Mouse (Mus musculus) liver, embryonic 14.5 days (tissue): ENCODE data around the gene Cadm2. TPM values are rescaled to one million over a fixed set of nuclear protein-coding genes. Genes with fewer than 3 reads are reported as not detected.

Source experiments
- ATAC-seq: fragments of 200-750 bp; cut with Nextera tagmentation; 2 replicates; pipeline ENCODE4 v1.8.0; 2017; ENCODE audit warnings: moderate number of reproducible peaks, mild to moderate bottlenecking, moderate library complexity; ENCODE audit not compliant: insufficient read depth
- DNase-seq, 3 experiments: peaks; one replicate each; pipeline ENCODE4 v3.0.0-alpha.2; 2012 to 2013; ENCODE audit warnings: low read depth in 3 of 3, low spot score in 3 of 3
- H3K27ac ChIP-seq: fragments of 300-500 bp; sonication (generic); 2 replicates; pipeline ENCODE4 v1.5.1; 2014; ENCODE audit warnings: moderate library complexity, mild to moderate bottlenecking, control low read depth, inconsistent platforms
- H3K27me3 ChIP-seq: fragments of 300-500 bp; sonication (generic); 2 replicates; pipeline ENCODE4 v1.6.1; 2014; ENCODE audit warnings: mild to moderate bottlenecking, low read length, moderate library complexity; ENCODE audit not compliant: control insufficient read depth, insufficient read depth
- H3K36me3 ChIP-seq: fragments of 300-500 bp; sonication (generic); replicated peaks from 2 replicates; pipeline ENCODE4 v1.6.1; 2014; ENCODE audit warnings: low read depth; ENCODE audit not compliant: control insufficient read depth, insufficient read depth
- H3K4me1 ChIP-seq, 2 experiments: fragments of 200-500 bp in 1 of 2; fragments of 300-500 bp in 1 of 2; sonication (generic) in 1 of 2; replicated peaks; 2 replicates each; pipeline ENCODE4 v1.6.1; 2012 to 2014; ENCODE audit warnings: antibody characterized with exemption in 1 of 2, inconsistent platforms in 1 of 2, low read length in 1 of 2; ENCODE audit not compliant: control insufficient read depth in 2 of 2, insufficient read depth in 2 of 2
- H3K4me2 ChIP-seq: fragments of 300-500 bp; sonication (generic); 2 replicates; pipeline ENCODE4 v1.6.1; 2014; ENCODE audit warnings: low read depth, mild to moderate bottlenecking, control low read depth, moderate library complexity
- H3K4me3 ChIP-seq, 2 experiments: fragments of 200-500 bp in 1 of 2; fragments of 300-500 bp in 1 of 2; sonication (generic) in 1 of 2; 2 replicates each; pipeline ENCODE4 v1.5.1; 2012 to 2014; ENCODE audit warnings: low read depth in 2 of 2, low read length in 2 of 2, mild to moderate bottlenecking in 2 of 2, control low read depth in 1 of 2, inconsistent platforms in 1 of 2, moderate library complexity in 1 of 2; ENCODE audit not compliant: insufficient read depth in 1 of 2
- H3K9ac ChIP-seq: fragments of 300-500 bp; sonication (generic); replicated peaks from 2 replicates; pipeline ENCODE4 v1.6.1; 2014; ENCODE audit warnings: mild to moderate bottlenecking, control low read depth, moderate library complexity
- H3K9me3 ChIP-seq: fragments of 300-500 bp; sonication (generic); 2 replicates; pipeline ENCODE4 v1.6.1; 2016; ENCODE audit warnings: low read length, mixed read lengths; ENCODE audit not compliant: control insufficient read depth
- CTCF ChIP-seq: IDR thresholded peaks from 2 replicates; pipeline ENCODE4 v1.5.1; 2016; ENCODE audit warnings: antibody characterized with exemption, low read depth, control low read depth
- EP300 ChIP-seq: IDR thresholded peaks from 2 replicates; pipeline ENCODE4 v1.6.1; 2016; ENCODE audit warnings: antibody characterized with exemption, low read depth
- WGBS: fragments of 180-500 bp; shearing (Covaris S2); extraction: QIAGEN DNeasy Blood & Tissue Kit; methylation state at CpG from one replicate; pipeline ENCODE4 v1.1.7; 2014; ENCODE audit not compliant: insufficient replicate concordance; 5-methylcytosine and 5-hydroxymethylcytosine counted together
- polyA plus RNA-seq, 2 experiments: library from polyadenylated mRNA; depleted of rRNA in 1 of 2; stranded (reverse) in 1 of 2; unstranded in 1 of 2; fragments of >200 nt; fragmentation: Nextera tagmentation in 1 of 2; extraction: Ambion mirVana in 1 of 2; gene quantifications; 2 replicates each; pipeline versions ENCODE4 v1.2.1 to v1.2.3; 2012 to 2014

The Cadm2 gene
- polyA plus RNA-seq, 2 experiments = 0.06 TPM; not detected in 1

GRCm38 (mm10) chr16:67346621-67347290, 274.0 kb downstream of the Cadm2 start:
- no peaks in the 10 kb centered on the region for H3K4me1 ChIP-seq
- DNase-seq (no peak), ATAC-seq (no peak)
- no peaks in the 10 kb centered on the region for H3K27me3 ChIP-seq
- no peak overlapping the region for H3K27ac ChIP-seq
- H3K9me3 ChIP-seq = no peaks in the 10 kb centered on the region
- no peaks in the 10 kb centered on the region for H3K36me3 ChIP-seq
- 48% methylated on average over 10 of the region's 10 CpGs for WGBS
- no peak overlapping the region for H3K4me2 ChIP-seq
- no peak overlapping the region for H3K4me3 ChIP-seq
- H3K9ac ChIP-seq = no peak overlapping the region
- no peak for TF ChIP-seq EP300
- no peak for TF ChIP-seq CTCF

- H3K4me3 ChIP-seq = no peak overlapping the region
Measured at GRCm38 (mm10) chr16:67344194-67344593, 276.5 kb downstream of the Cadm2 start.

GRCm38 (mm10) chr16:67311033-67311432, 309.7 kb downstream of the Cadm2 start:
- WGBS = 57% methylated on average over 2 of the region's 2 CpGs
- no peak overlapping the region for H3K4me2 ChIP-seq
- H3K27ac ChIP-seq = no peak overlapping the region
- no peak for ATAC-seq
- no peaks in the 10 kb centered on the region for H3K4me1 ChIP-seq
- H3K9me3 ChIP-seq = no peaks in the 10 kb centered on the region
- DNase-seq = no peak
- TF ChIP-seq EP300 (no peak), CTCF (no peak)
- H3K36me3 ChIP-seq = no peaks in the 10 kb centered on the region
- no peak overlapping the region for H3K4me3 ChIP-seq
- no peak overlapping the region for H3K9ac ChIP-seq
- no peaks in the 10 kb centered on the region for H3K27me3 ChIP-seq

More at GRCm38 (mm10) chr16:67344194-67344593, 276.5 kb downstream of the Cadm2 start:
- Histone ChIP-seq H3K27ac (no peak overlapping the region), H3K27me3 (no peaks in the 10 kb centered on the region), H3K4me2 (no peak overlapping the region), H3K9ac (no peak overlapping the region), H3K9me3 (no peaks in the 10 kb centered on the region), H3K36me3 (no peaks in the 10 kb centered on the region), H3K4me1 (no peaks in the 10 kb centered on the region)
- TF ChIP-seq CTCF = no peak
- no peak for TF ChIP-seq EP300
- ATAC-seq = no peak
- WGBS = 58% methylated on average over 5 of the region's 5 CpGs
- no peak for DNase-seq

GRCm38 (mm10) chr16:67284664-67285063, 336.0 kb downstream of the Cadm2 start:
- no peak overlapping the region for H3K4me2 ChIP-seq
- ATAC-seq (no peak), DNase-seq (no peak)
- H3K27ac ChIP-seq = no peak overlapping the region
- no peak for TF ChIP-seq CTCF
- no peak for TF ChIP-seq EP300
- 66% methylated on average over 3 of the region's 3 CpGs for WGBS
- no peaks in the 10 kb centered on the region for H3K36me3 ChIP-seq
- H3K9ac ChIP-seq = no peak overlapping the region
- no peaks in the 10 kb centered on the region for H3K27me3 ChIP-seq
- no peak overlapping the region for H3K4me3 ChIP-seq
- no peaks in the 10 kb centered on the region for H3K4me1 ChIP-seq
- no peaks in the 10 kb centered on the region for H3K9me3 ChIP-seq

GRCm38 (mm10) chr16:67243598-67243997, 377.1 kb downstream of the Cadm2 start:
- Histone ChIP-seq H3K27ac (no peak overlapping the region), H3K4me3 (no peak overlapping the region), H3K36me3 (no peaks in the 10 kb centered on the region), H3K4me1 (no peaks in the 10 kb centered on the region), H3K4me2 (no peak overlapping the region), H3K9me3 (no peaks in the 10 kb centered on the region), H3K9ac (no peak overlapping the region), H3K27me3 (no peaks in the 10 kb centered on the region)
- 55% methylated on average over 5 of the region's 5 CpGs for WGBS
- ATAC-seq = no peak
- DNase-seq = no peak
- no peak for TF ChIP-seq EP300
- no peak for TF ChIP-seq CTCF
